Mouse (Mus musculus) erythroid progenitor cell, adult 5-6 weeks (primary cell): ENCODE data around the gene Tbc1d8. TPM values are rescaled to one million over a fixed set of nuclear protein-coding genes. Genes with fewer than 3 reads are reported as not detected.

Source experiments
- ATAC-seq: replicated peaks from 2 replicates; pipeline ENCODE4 v1.8.0; 2016; ENCODE audit warnings: moderate number of reproducible peaks, mild to moderate bottlenecking, moderate TSS enrichment, inconsistent platforms; ENCODE audit not compliant: poor library complexity, low FRiP score, severe bottlenecking
- total RNA-seq, 2 experiments: library from RNA; stranded (forward) in 1 of 2; stranded (reverse) in 1 of 2; fragments of 150-400 nt in 1 of 2; fragments of 186-747, 209-891 nt in 1 of 2; gene quantifications; 2 replicates each; pipeline versions ENCODE4 v1.2.3 to v1.2.4; 2015 to 2017; ENCODE audit warnings: low replicate concordance in 2 of 2

Tbc1d8 gene
- total RNA-seq, 2 experiments from 2014 or later = 3.3 to 25.2 TPM

GRCm38 (mm10) chr1:39374231-39374809 lies 104.2 kb downstream of the Tbc1d8 start:
- ATAC-seq = no peak

- no peak for ATAC-seq
Measured at GRCm38 (mm10) chr1:39373378-39373777, 105.2 kb downstream of the Tbc1d8 start.

- ATAC-seq = no peak
Measured at GRCm38 (mm10) chr1:39372220-39372843, 106.2 kb downstream of the Tbc1d8 start.

GRCm38 (mm10) chr1:39370431-39370830 lies 108.1 kb downstream of the Tbc1d8 start:
- ATAC-seq = no peak

- no peak for ATAC-seq
Measured at GRCm38 (mm10) chr1:39368267-39368841, 110.2 kb downstream of the Tbc1d8 start.

GRCm38 (mm10) chr1:39367601-39368266 lies 110.8 kb downstream of the Tbc1d8 start, which contains the start of gene Rpl31:
Gene Rpl31 (plus strand): TSS chr1:39367842.
- ATAC-seq = peak; percentile 98

GRCm38 (mm10) chr1:39367045-39367444 lies 111.5 kb downstream of the Tbc1d8 start:
- ATAC-seq = no peak

- no peak for ATAC-seq
Measured at GRCm38 (mm10) chr1:39365562-39365961, 113.0 kb downstream of the Tbc1d8 start.

- ATAC-seq = no peak
Measured at GRCm38 (mm10) chr1:39362515-39362893, 116.1 kb downstream of the Tbc1d8 start.

GRCm38 (mm10) chr1:39361754-39362514 lies 116.6 kb downstream of the Tbc1d8 start:
- no peak for ATAC-seq

- no peak for ATAC-seq
Measured at GRCm38 (mm10) chr1:39349427-39349826, 129.1 kb downstream of the Tbc1d8 start.

- no peak for ATAC-seq
Measured at GRCm38 (mm10) chr1:39349001-39349400, 129.6 kb downstream of the Tbc1d8 start.

GRCm38 (mm10) chr1:39344981-39345600 lies 133.5 kb downstream of the Tbc1d8 start:
- no peak for ATAC-seq

GRCm38 (mm10) chr1:39343242-39343641 lies 135.3 kb downstream of the Tbc1d8 start:
- ATAC-seq = no peak

GRCm38 (mm10) chr1:39341807-39342206 lies 136.7 kb downstream of the Tbc1d8 start:
- ATAC-seq = no peak

- no peak for ATAC-seq
Measured at GRCm38 (mm10) chr1:39340647-39341046, 137.9 kb downstream of the Tbc1d8 start.

- no peak for ATAC-seq
Measured at GRCm38 (mm10) chr1:39340156-39340555, 138.4 kb downstream of the Tbc1d8 start.

GRCm38 (mm10) chr1:39339455-39339854 lies 139.1 kb downstream of the Tbc1d8 start:
- ATAC-seq = no peak

GRCm38 (mm10) chr1:39338831-39339230 lies 139.7 kb downstream of the Tbc1d8 start:
- no peak for ATAC-seq

GRCm38 (mm10) chr1:39336788-39337187 lies 141.8 kb downstream of the Tbc1d8 start:
- ATAC-seq = no peak
